Mouse (Mus musculus) embryonic fibroblast, embryonic 13.5 days (primary cell): Measurements from ENCODE around the gene Bicc1.

Experiments
- CTCF ChIP-seq: IDR thresholded peaks from 2 replicates; pipeline ENCODE4 v1.5.1; 2011; ENCODE audit warnings: mild to moderate bottlenecking, control low read depth, low read length, moderate library complexity, borderline replicate concordance; ENCODE audit not compliant: insufficient read depth
- POLR2A ChIP-seq: IDR thresholded peaks from 2 replicates; pipeline ENCODE4 v1.6.1; 2011; ENCODE audit warnings: low read depth, mild to moderate bottlenecking, control low read depth, low read length, moderate library complexity

DNA sequence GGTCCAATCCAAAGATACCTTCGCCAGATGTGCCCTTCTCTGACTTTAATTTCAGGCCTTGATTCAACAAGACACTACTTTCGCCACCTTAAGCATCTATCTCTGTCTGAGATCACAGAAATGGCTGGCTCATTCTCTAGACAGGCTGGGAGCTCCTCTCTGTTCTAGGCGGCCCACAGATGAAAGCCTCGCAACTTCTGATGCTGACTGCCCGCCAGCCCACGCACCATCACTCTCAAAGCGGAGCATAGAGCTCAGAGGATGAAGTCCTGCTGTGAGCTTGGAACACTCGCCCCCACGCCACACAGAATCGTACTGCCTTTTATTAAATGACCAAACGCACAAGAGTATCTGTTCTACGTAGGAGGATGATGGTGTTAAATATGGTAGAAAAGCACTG, 949 bp upstream of the Bicc1 start:
- TF ChIP-seq POLR2A = no peak
- no peak for TF ChIP-seq CTCF
